Mouse (Mus musculus) WW6 (cell line): Measurements from ENCODE around the gene D13Ertd608e.
"Not testable (repeated sequence)": the region's sequence is repeated elsewhere in the genome, so short reads cannot be mapped to it uniquely, and the experiment has no call there.

Experiments
- DNase-seq: peaks from one replicate; pipeline ENCODE4 v3.0.0-alpha.2; 2013; ENCODE audit warnings: low read depth, low spot score

D13Ertd608e gene

GRCm38 (mm10) chr13:119835320-119836056 lies at the start of gene D13Ertd608e:
Gene D13Ertd608e (plus strand): TSS chr13:119836006.
- DNase-seq: not testable (repeated sequence)

GRCm38 (mm10) chr13:119789851-119790717 lies 45.7 kb upstream of the D13Ertd608e start:
- DNase-seq: no peak

- DNase-seq: peak; percentile 82
Observed at GRCm38 (mm10) chr13:119790761-119791579, 44.8 kb upstream of the D13Ertd608e start, which contains the start of gene Zfp131. Gene Zfp131 (minus strand): TSS chr13:119790889.

- no peak for DNase-seq
Observed at GRCm38 (mm10) chr13:119791580-119792135, 44.1 kb upstream of the D13Ertd608e start.

- DNase-seq: no peak
Observed at GRCm38 (mm10) chr13:119792791-119793404, 42.9 kb upstream of the D13Ertd608e start.

GRCm38 (mm10) chr13:119797656-119798055 lies 38.1 kb upstream of the D13Ertd608e start:
- no peak for DNase-seq

GRCm38 (mm10) chr13:119808937-119809336 lies 26.9 kb upstream of the D13Ertd608e start:
- DNase-seq: no peak

- no peak for DNase-seq
Observed at GRCm38 (mm10) chr13:119810031-119810430, 25.8 kb upstream of the D13Ertd608e start.

- DNase-seq: no peak
Observed at GRCm38 (mm10) chr13:119816798-119817197, 19.0 kb upstream of the D13Ertd608e start.

GRCm38 (mm10) chr13:119817579-119818206 lies 18.1 kb upstream of the D13Ertd608e start:
- DNase-seq: no peak

GRCm38 (mm10) chr13:119830116-119830515 lies 5.7 kb upstream of the D13Ertd608e start, which contains the start of gene AF067063:
Gene AF067063 (minus strand): TSS chr13:119830216.
- not testable (repeated sequence) for DNase-seq

- not testable (repeated sequence) for DNase-seq
Observed at GRCm38 (mm10) chr13:119836324-119836811, 562 bp downstream of the D13Ertd608e start.

- DNase-seq: not testable (repeated sequence)
Observed at GRCm38 (mm10) chr13:119837719-119838337, 2.0 kb downstream of the D13Ertd608e start.

GRCm38 (mm10) chr13:119839982-119840381 lies 4.2 kb downstream of the D13Ertd608e start:
- DNase-seq: not testable (repeated sequence)

GRCm38 (mm10) chr13:119862399-119862798 lies 26.6 kb downstream of the D13Ertd608e start:
- not testable (repeated sequence) for DNase-seq

GRCm38 (mm10) chr13:119864395-119864999 lies 28.7 kb downstream of the D13Ertd608e start:
- not testable (repeated sequence) for DNase-seq

- not testable (repeated sequence) for DNase-seq
Observed at GRCm38 (mm10) chr13:119886896-119887295, 51.1 kb downstream of the D13Ertd608e start.

- not testable (repeated sequence) for DNase-seq
Observed at GRCm38 (mm10) chr13:119894685-119895084, 58.9 kb downstream of the D13Ertd608e start, which contains the start of gene Tcstv1. Gene Tcstv1 (minus strand): TSS chr13:119894785.
